In the genomic region with DNA sequence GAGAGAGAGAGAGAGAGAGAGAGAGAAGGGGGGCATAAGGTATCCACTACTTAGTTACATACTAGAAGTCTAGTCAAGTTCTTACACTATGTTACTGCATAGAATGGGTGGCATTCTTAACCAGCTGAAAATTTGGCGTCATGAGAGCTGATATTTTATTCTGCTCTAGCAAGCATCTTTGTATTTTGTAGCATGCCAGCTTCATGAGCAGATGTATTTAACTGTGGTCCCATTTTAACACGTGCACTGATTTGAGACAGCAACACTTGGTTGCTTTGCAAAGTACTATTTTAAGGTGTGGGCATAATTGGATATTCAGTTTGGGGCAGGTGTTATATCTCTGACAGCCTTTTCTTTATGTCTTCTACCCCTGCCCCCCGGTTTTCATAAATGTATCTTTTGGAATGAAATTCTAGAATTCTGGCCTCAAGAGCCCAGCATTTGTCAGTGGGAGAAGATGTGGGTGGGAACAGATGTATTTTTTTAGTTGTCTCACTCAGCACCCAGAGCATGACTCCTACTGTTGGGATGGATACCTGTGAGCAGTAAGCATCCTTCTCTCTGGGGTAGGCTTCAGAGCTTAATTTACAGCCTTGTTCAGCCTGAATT, we compare ENCODE assay signal across 21 mouse cellular contexts. TPM values are rescaled to one million over a fixed set of nuclear protein-coding genes. Genes with fewer than 3 reads are reported as not detected.
DNase-seq lines count a peak whose midpoint lies in the region; ATAC-seq lines count a peak whose summit lies in the region.
"Had no signal": no experiment of that assay in that cellular context is flagged by ENCODE, and none has a peak within 500 bp of the region (broad histone marks: within the 10 kb centered on the region; RNA-seq: fewer than 3 reads in every experiment).

No protein-coding gene starts in this region.

- peak; percentile 50 for DNase-seq in layer of hippocampus, adult 11-12 months (ENCODE audit: low spot score)
- DNase-seq in layer of hippocampus, postnatal 36 days = peak; percentile 24 to 51
- DNase-seq in right cerebral cortex, postnatal 10 days (ENCODE audit: low spot score in 2 of 2) = peak; percentile 18 to 42
- DNase-seq in gastrocnemius, postnatal 10 days = no peak
- DNase-seq in urinary bladder, postnatal 4 days (ENCODE audit: low spot score in 2 of 2) = no peak
- DNase-seq: adrenal gland, adult 8-10 months; cerebellum, adult 11 months; cerebellum, postnatal 14 days; embryo, embryonic 11 days; heart, adult 2 months; kidney, adult 11 months; liver, embryonic 13.5 days; lung, embryonic 14.5 days; lung, postnatal 36 days; thymus, adult 2 months had no signal

- ATAC-seq in frontal cortex, adult (ENCODE audit: low TSS enrichment) = peak; percentile 98
- no peak for ATAC-seq in activated CD4-positive, CD25-positive, alpha-beta regulatory T cell, adult 4 months
- ATAC-seq: forebrain, embryonic 16.5 days; midbrain, embryonic 16.5 days had no signal

RNA-seq across cellular contexts. Expression of a gene that starts 28.8 kb away (rescaled TPM):
- total RNA-seq in layer of hippocampus, postnatal 36 days (2021) = 100 to 1,000 TPM; 145 TPM
- total RNA-seq in gastrocnemius, postnatal 10 days (2021) = 1 to 10 TPM; 1.3 to 1.5 TPM
- under 1 TPM in 1 of 2 experiments, not detected in 1; 0.11 TPM for polyA plus RNA-seq in activated CD4-positive, CD25-positive, alpha-beta regulatory T cell, adult 4 months (2017; shearing (Covaris generic))
- total RNA-seq: hematopoietic stem cell, adult 5-6 weeks; megakaryocyte-erythroid progenitor cell, adult 5-6 weeks had no signal
- polyA plus RNA-seq: heart, adult 2 months; thymus, adult 2 months had no signal

Comparison
In these comparisons a context has a peak if more than half of its experiments do, and no peak if none do; other contexts are left out.
1. DNase-seq: peak in layer of hippocampus, adult 11-12 months (single experiment), layer of hippocampus, postnatal 36 days (2 of 2) and right cerebral cortex, postnatal 10 days (2 of 2); none in gastrocnemius, postnatal 10 days (single experiment) and urinary bladder, postnatal 4 days (0 of 2).
2. RNA of a gene that starts 28.8 kb away (total RNA-seq): 145 TPM in layer of hippocampus, postnatal 36 days; 1.3 to 1.5 TPM in gastrocnemius, postnatal 10 days; every median in the first group is over 10 times any median in the second.